Mouse (Mus musculus): ENCODE data around the gene Cntnap5b.

GRCm38 (mm10) chr1:100394034-100394433 lies 621.5 kb downstream of the Cntnap5b start:
- TF ChIP-seq POLR2A (IDR thresholded peaks at IDR 0.05; ENCODE audit: control insufficient read depth, low read depth, low read length) = no peak
- TF ChIP-seq CTCF (IDR thresholded peaks at IDR 0.05; ENCODE audit: control insufficient read depth, insufficient read depth, insufficient replicate concordance, low read depth, low read length) = no peak
